Mouse (Mus musculus) neural tube, embryonic 11.5 days (tissue): ENCODE results near the gene Chn2. TPM values are rescaled to one million over a fixed set of nuclear protein-coding genes. Genes with fewer than 3 reads are reported as not detected.

Experiments used
- ATAC-seq: fragments of 200-750 bp; cut with Nextera tagmentation; 2 replicates; pipeline ENCODE4 v1.8.0; 2017; ENCODE audit warnings: moderate number of reproducible peaks, mild to moderate bottlenecking, moderate TSS enrichment, moderate library complexity; ENCODE audit not compliant: insufficient read depth, low FRiP score, low TSS enrichment
- DNase-seq: peaks from one replicate; pipeline ENCODE4 v3.0.0-alpha.2; 2015; ENCODE audit warnings: low spot score
- H3K27ac ChIP-seq: fragments of 300-500 bp; sonication (generic); 2 replicates; pipeline ENCODE4 v1.5.1; 2014; ENCODE audit warnings: low read depth, mild to moderate bottlenecking, low read length
- H3K27me3 ChIP-seq: fragments of 300-500 bp; sonication (generic); 2 replicates; pipeline ENCODE4 v1.6.1; 2014; ENCODE audit warnings: mild to moderate bottlenecking, low read length, mixed read lengths; ENCODE audit not compliant: control insufficient read depth, insufficient read depth
- H3K36me3 ChIP-seq: fragments of 300-500 bp; sonication (generic); 2 replicates; pipeline ENCODE4 v1.6.1; 2014; ENCODE audit warnings: mild to moderate bottlenecking, low read length, moderate library complexity, mixed read lengths; ENCODE audit not compliant: control insufficient read depth, insufficient read depth
- H3K4me1 ChIP-seq: fragments of 300-500 bp; sonication (generic); 2 replicates; pipeline ENCODE4 v1.6.1; 2014; ENCODE audit warnings: low read length, mixed read lengths; ENCODE audit not compliant: control insufficient read depth, insufficient read depth
- H3K4me2 ChIP-seq: fragments of 300-500 bp; sonication (generic); 2 replicates; pipeline ENCODE4 v1.6.1; 2014; ENCODE audit warnings: low read depth, mild to moderate bottlenecking, moderate library complexity
- H3K4me3 ChIP-seq: fragments of 300-500 bp; sonication (generic); 2 replicates; pipeline ENCODE4 v1.5.1; 2014; ENCODE audit warnings: low read depth, low read length
- H3K9ac ChIP-seq: fragments of 300-500 bp; sonication (generic); 2 replicates; pipeline ENCODE4 v1.6.1; 2014; ENCODE audit warnings: mild to moderate bottlenecking, low read length
- H3K9me3 ChIP-seq: fragments of 300-500 bp; sonication (generic); 2 replicates; pipeline ENCODE4 v1.6.1; 2016; ENCODE audit warnings: low read length; ENCODE audit not compliant: control insufficient read depth
- WGBS: fragments of 180-500 bp; shearing (Covaris S2); extraction: QIAGEN DNeasy Blood & Tissue Kit; methylation state at CpG from one replicate; pipeline ENCODE4 v1.1.7; 2014; 5-methylcytosine and 5-hydroxymethylcytosine counted together
- polyA plus RNA-seq: library from polyadenylated mRNA; unstranded; fragments of >200 nt; fragmentation: Nextera tagmentation; extraction: Ambion mirVana; gene quantifications from 2 replicates; pipeline ENCODE4 v1.2.1, GENCODE M21; 2014

Chn2 gene
- polyA plus RNA-seq, 1 experiment from 2014 or later: 24.2 TPM

GRCm38 (mm10) chr6:54060258-54060657 is 20.9 kb downstream of the Chn2 start:
- ATAC-seq (no peak), DNase-seq (no peak)
- no peak overlapping the region for H3K9ac ChIP-seq
- no peak overlapping the region for H3K4me3 ChIP-seq
- no peak overlapping the region for H3K4me2 ChIP-seq
- H3K27me3 ChIP-seq: no peaks in the 10 kb centered on the region
- H3K27ac ChIP-seq: no peak overlapping the region
- H3K4me1 ChIP-seq: 0 out of 2 replicates have a peak, but pooled peaks cover 4% of the 10 kb centered on the region
- no peaks in the 10 kb centered on the region for H3K36me3 ChIP-seq
- no peaks in the 10 kb centered on the region for H3K9me3 ChIP-seq
- 86% methylated on average over 3 of the region's 3 CpGs for WGBS

GRCm38 (mm10) chr6:54061375-54061774 is 22.0 kb downstream of the Chn2 start:
- H3K36me3 ChIP-seq: no peaks in the 10 kb centered on the region
- no peak for ATAC-seq
- H3K9ac ChIP-seq: no peak overlapping the region
- 0 out of 2 replicates have a peak, but pooled peaks cover 4% of the 10 kb centered on the region for H3K4me1 ChIP-seq
- DNase-seq: no peak
- 62% methylated on average over 9 of the region's 9 CpGs for WGBS
- H3K27ac ChIP-seq: no peak overlapping the region
- H3K27me3 ChIP-seq: no peaks in the 10 kb centered on the region
- no peak overlapping the region for H3K4me3 ChIP-seq
- H3K9me3 ChIP-seq: no peaks in the 10 kb centered on the region
- no peak overlapping the region for H3K4me2 ChIP-seq

- H3K36me3 ChIP-seq: no peaks in the 10 kb centered on the region
- H3K9me3 ChIP-seq: no peaks in the 10 kb centered on the region
- ATAC-seq (no peak), DNase-seq (no peak)
- H3K4me3 ChIP-seq: no peak overlapping the region
- H3K9ac ChIP-seq: no peak overlapping the region
- no peaks in the 10 kb centered on the region for H3K27me3 ChIP-seq
- 78% methylated on average over 6 of the region's 6 CpGs for WGBS
- no peak overlapping the region for H3K27ac ChIP-seq
- 0 out of 2 replicates have a peak, but pooled peaks cover 4% of the 10 kb centered on the region for H3K4me1 ChIP-seq
- no peak overlapping the region for H3K4me2 ChIP-seq
Measured at GRCm38 (mm10) chr6:54063878-54064277, 24.5 kb downstream of the Chn2 start.

GRCm38 (mm10) chr6:54067380-54067779 is 28.0 kb downstream of the Chn2 start:
- Histone ChIP-seq H3K9me3 (no peaks in the 10 kb centered on the region), H3K4me3 (no peak overlapping the region), H3K9ac (no peak overlapping the region), H3K27ac (no peak overlapping the region), H3K36me3 (no peaks in the 10 kb centered on the region), H3K4me1 (no peaks in the 10 kb centered on the region), H3K4me2 (no peak overlapping the region), H3K27me3 (no peaks in the 10 kb centered on the region)
- ATAC-seq (no peak), DNase-seq (no peak)
- 81% methylated on average over 5 of the region's 5 CpGs for WGBS

- no peak for DNase-seq
- Histone ChIP-seq H3K9ac (no peak overlapping the region), H3K9me3 (no peaks in the 10 kb centered on the region), H3K36me3 (no peaks in the 10 kb centered on the region), H3K27ac (no peak overlapping the region), H3K4me2 (no peak overlapping the region), H3K4me3 (no peak overlapping the region), H3K27me3 (no peaks in the 10 kb centered on the region), H3K4me1 (no peaks in the 10 kb centered on the region)
- 81% methylated on average over 5 of the region's 5 CpGs for WGBS
- ATAC-seq: no peak
Measured at GRCm38 (mm10) chr6:54068882-54069281, 29.5 kb downstream of the Chn2 start.

GRCm38 (mm10) chr6:54070736-54071135 is 31.4 kb downstream of the Chn2 start:
- Histone ChIP-seq H3K4me3 (no peak overlapping the region), H3K9me3 (no peaks in the 10 kb centered on the region), H3K9ac (no peak overlapping the region), H3K4me1 (no peaks in the 10 kb centered on the region), H3K27ac (no peak overlapping the region), H3K36me3 (no peaks in the 10 kb centered on the region), H3K27me3 (no peaks in the 10 kb centered on the region), H3K4me2 (no peak overlapping the region)
- ATAC-seq (no peak), DNase-seq (no peak)
- 69% methylated on average over 6 of the region's 6 CpGs for WGBS

GRCm38 (mm10) chr6:54071478-54071877 is 32.1 kb downstream of the Chn2 start:
- DNase-seq: no peak
- no peaks in the 10 kb centered on the region for H3K27me3 ChIP-seq
- no peak overlapping the region for H3K9ac ChIP-seq
- no peak overlapping the region for H3K27ac ChIP-seq
- no peaks in the 10 kb centered on the region for H3K36me3 ChIP-seq
- H3K9me3 ChIP-seq: no peaks in the 10 kb centered on the region
- ATAC-seq: no peak
- H3K4me2 ChIP-seq: no peak overlapping the region
- WGBS: 90% methylated on average over 4 of the region's 4 CpGs
- no peaks in the 10 kb centered on the region for H3K4me1 ChIP-seq
- H3K4me3 ChIP-seq: no peak overlapping the region

GRCm38 (mm10) chr6:54074454-54074853 is 35.1 kb downstream of the Chn2 start:
- no peak overlapping the region for H3K4me3 ChIP-seq
- WGBS: 56% methylated on average over 4 of the region's 4 CpGs
- H3K4me1 ChIP-seq: no peaks in the 10 kb centered on the region
- no peak for ATAC-seq
- H3K36me3 ChIP-seq: no peaks in the 10 kb centered on the region
- H3K9me3 ChIP-seq: no peaks in the 10 kb centered on the region
- no peak overlapping the region for H3K9ac ChIP-seq
- no peak overlapping the region for H3K27ac ChIP-seq
- no peak for DNase-seq
- no peaks in the 10 kb centered on the region for H3K27me3 ChIP-seq
- H3K4me2 ChIP-seq: no peak overlapping the region

GRCm38 (mm10) chr6:54075419-54075818 is 36.1 kb downstream of the Chn2 start:
- no peaks in the 10 kb centered on the region for H3K9me3 ChIP-seq
- no peak for DNase-seq
- no peaks in the 10 kb centered on the region for H3K4me1 ChIP-seq
- H3K27me3 ChIP-seq: no peaks in the 10 kb centered on the region
- no peak overlapping the region for H3K4me2 ChIP-seq
- no peak overlapping the region for H3K4me3 ChIP-seq
- H3K27ac ChIP-seq: no peak overlapping the region
- H3K9ac ChIP-seq: no peak overlapping the region
- 82% methylated on average over 6 of the region's 6 CpGs for WGBS
- no peaks in the 10 kb centered on the region for H3K36me3 ChIP-seq
- ATAC-seq: no peak
